Mouse (Mus musculus): ENCODE measurements around the gene Hist1h2bf. TPM values are rescaled to one million over a fixed set of nuclear protein-coding genes. Genes with fewer than 3 reads are reported as not detected.
"Not testable (repeated sequence)": the region's sequence is repeated elsewhere in the genome, so short reads cannot be mapped to it uniquely, and the experiment has no call there.

Gene Hist1h2bf
- polyA plus RNA-seq, 1 experiment from 2014 or later = 5.8 TPM

GRCm38 (mm10) chr13:23555839-23556416, 18.1 kb downstream of the Hist1h2bf start:
- Histone ChIP-seq H3K27me3 (ENCODE audit: poor library complexity, severe bottlenecking) (no peaks in the 10 kb centered on the region), H3K9me3 (no peaks in the 10 kb centered on the region), H3K27ac (peak overlapping the region; percentile 98), H3K4me1 (peaks cover 36% of the 10 kb centered on the region), H3K36me3 (replicated peaks) (no peaks in the 10 kb centered on the region), H3K4me3 (peak overlapping the region; percentile 70)
- WGBS = under 1% methylated on average over 18 of the region's 18 CpGs
- DNase-seq (ENCODE audit: extremely low spot score, low spot score) = peak; percentile 80

- WGBS = under 1% methylated on average over 54 of the region's 54 CpGs
- Histone ChIP-seq H3K27me3 (ENCODE audit: poor library complexity, severe bottlenecking) (no peaks in the 10 kb centered on the region), H3K4me3 (peak overlapping the region; percentile 70), H3K27ac (peak overlapping the region; percentile 98), H3K9me3 (no peaks in the 10 kb centered on the region), H3K4me1 (peaks cover 44% of the 10 kb centered on the region), H3K36me3 (replicated peaks) (no peaks in the 10 kb centered on the region)
- DNase-seq (ENCODE audit: extremely low spot score, low spot score) = peak; percentile 89
Observed at GRCm38 (mm10) chr13:23554925-23555838, 18.8 kb downstream of the Hist1h2bf start.

- Histone ChIP-seq H3K9me3 (no peaks in the 10 kb centered on the region), H3K36me3 (replicated peaks) (no peaks in the 10 kb centered on the region), H3K27ac (peak overlapping the region; percentile 98), H3K4me1 (peaks cover 45% of the 10 kb centered on the region), H3K4me3 (peak overlapping the region; percentile 70), H3K27me3 (ENCODE audit: poor library complexity, severe bottlenecking) (no peaks in the 10 kb centered on the region)
- no peak for DNase-seq (ENCODE audit: extremely low spot score, low spot score)
- WGBS = 28% methylated on average over 9 of the region's 9 CpGs
Observed at GRCm38 (mm10) chr13:23554393-23554792, 19.6 kb downstream of the Hist1h2bf start.

- no peaks in the 10 kb centered on the region for H3K36me3 ChIP-seq (replicated peaks)
- peak within 1 kb of the TSS; percentile 70; the same call in 1 of the 2 replicates for H3K4me3 ChIP-seq
- peak within 1 kb of the TSS; percentile 98 for H3K27ac ChIP-seq
- DNase-seq (ENCODE audit: extremely low spot score, low spot score) = no peak
- H3K27me3 ChIP-seq (ENCODE audit: poor library complexity, severe bottlenecking) = no peaks in the 10 kb centered on the region
- no peaks in the 10 kb centered on the region for H3K9me3 ChIP-seq
- peaks cover 50% of the 10 kb centered on the region for H3K4me1 ChIP-seq
Observed at GRCm38 (mm10) chr13:23552962-23553361, 21.0 kb downstream of the Hist1h2bf start, which contains the start of gene Hist1h1d. TSS of gene Hist1h1d (plus strand) at chr13:23553262.

- no peaks in the 10 kb centered on the region for H3K36me3 ChIP-seq (replicated peaks)
- H3K27me3 ChIP-seq (ENCODE audit: poor library complexity, severe bottlenecking) = no peaks in the 10 kb centered on the region
- peak overlapping the region; percentile 54 for H3K4me3 ChIP-seq
- 61% methylated on average over 8 of the region's 8 CpGs for WGBS
- H3K27ac ChIP-seq = peak overlapping the region; percentile 98
- no peaks in the 10 kb centered on the region for H3K9me3 ChIP-seq
- peaks cover 49% of the 10 kb centered on the region for H3K4me1 ChIP-seq
- no peak for DNase-seq (ENCODE audit: extremely low spot score, low spot score)
Observed at GRCm38 (mm10) chr13:23551931-23552914, 21.8 kb downstream of the Hist1h2bf start.

- DNase-seq (ENCODE audit: extremely low spot score, low spot score) = peak; percentile 93
- peaks cover 45% of the 10 kb centered on the region for H3K4me1 ChIP-seq
- peak within 1 kb of the TSS; percentile 54 for H3K4me3 ChIP-seq
- WGBS = under 1% methylated on average over 47 of the region's 47 CpGs
- not testable (repeated sequence) for H3K27me3 ChIP-seq (ENCODE audit: poor library complexity, severe bottlenecking); H3K36me3 ChIP-seq (replicated peaks); H3K9me3 ChIP-seq
- H3K27ac ChIP-seq = peak within 1 kb of the TSS; percentile 98
Observed at GRCm38 (mm10) chr13:23551146-23551834, 22.7 kb downstream of the Hist1h2bf start, which contains the start of gene Hist1h4f. TSS of gene Hist1h4f (minus strand) at chr13:23551648.

GRCm38 (mm10) chr13:23550761-23551145, 23.2 kb downstream of the Hist1h2bf start:
- DNase-seq (ENCODE audit: extremely low spot score, low spot score) = peak; percentile 45
- H3K4me1 ChIP-seq = peaks cover 48% of the 10 kb centered on the region
- H3K9me3 ChIP-seq = no peaks in the 10 kb centered on the region
- H3K36me3 ChIP-seq (replicated peaks) = no peaks in the 10 kb centered on the region
- WGBS = 10% methylated on average over 3 of the region's 3 CpGs
- H3K27me3 ChIP-seq (ENCODE audit: poor library complexity, severe bottlenecking) = no peaks in the 10 kb centered on the region
- peak overlapping the region; percentile 54 for H3K4me3 ChIP-seq
- H3K27ac ChIP-seq = peak overlapping the region; percentile 98

GRCm38 (mm10) chr13:23546694-23547093, 27.3 kb downstream of the Hist1h2bf start:
- H3K27ac ChIP-seq = peak overlapping the region; percentile 76
- no peaks in the 10 kb centered on the region for H3K36me3 ChIP-seq (replicated peaks)
- peak overlapping the region; percentile 31; the same call in 1 of the 2 replicates for H3K4me3 ChIP-seq
- no peaks in the 10 kb centered on the region for H3K27me3 ChIP-seq (ENCODE audit: poor library complexity, severe bottlenecking)
- H3K4me1 ChIP-seq = peaks cover 36% of the 10 kb centered on the region
- no peaks in the 10 kb centered on the region for H3K9me3 ChIP-seq
- no peak for DNase-seq (ENCODE audit: extremely low spot score, low spot score)
- 78% methylated on average over 5 of the region's 5 CpGs for WGBS

GRCm38 (mm10) chr13:23544787-23545120, 29.2 kb downstream of the Hist1h2bf start:
- Histone ChIP-seq H3K27ac (peak overlapping the region; percentile 95), H3K4me1 (peaks cover 26% of the 10 kb centered on the region), H3K4me3 (peak overlapping the region; percentile 57)
- 0% methylated on average over 14 of the region's 14 CpGs for WGBS
- H3K9me3 ChIP-seq; H3K36me3 ChIP-seq (replicated peaks); H3K27me3 ChIP-seq (ENCODE audit: poor library complexity, severe bottlenecking): not testable (repeated sequence)
- peak; percentile 14 for DNase-seq (ENCODE audit: extremely low spot score, low spot score)

- WGBS = 1% methylated on average over 28 of the region's 45 CpGs
- H3K4me3 ChIP-seq = peak within 1 kb of the TSS; percentile 57
- DNase-seq (ENCODE audit: extremely low spot score, low spot score) = peak; percentile 58
- no peaks in the 10 kb centered on the region for H3K36me3 ChIP-seq (replicated peaks)
- peak within 1 kb of the TSS; percentile 95 for H3K27ac ChIP-seq
- no peaks in the 10 kb centered on the region for H3K27me3 ChIP-seq (ENCODE audit: poor library complexity, severe bottlenecking)
- H3K4me1 ChIP-seq = peaks cover 26% of the 10 kb centered on the region
- no peaks in the 10 kb centered on the region for H3K9me3 ChIP-seq
Observed at GRCm38 (mm10) chr13:23543965-23544786, 29.8 kb downstream of the Hist1h2bf start, which contains the start of gene Hist1h3f. TSS of gene Hist1h3f (plus strand) at chr13:23544052.

- Histone ChIP-seq H3K27ac (peak within 1 kb of the TSS; percentile 95), H3K4me3 (peak within 1 kb of the TSS; percentile 57), H3K4me1 (peaks cover 25% of the 10 kb centered on the region)
- not testable (repeated sequence) for H3K36me3 ChIP-seq (replicated peaks); H3K9me3 ChIP-seq; H3K27me3 ChIP-seq (ENCODE audit: poor library complexity, severe bottlenecking)
- peak; percentile 77 for DNase-seq (ENCODE audit: extremely low spot score, low spot score)
- under 1% methylated on average over 32 of the region's 42 CpGs for WGBS
Observed at GRCm38 (mm10) chr13:23542999-23543607, 30.9 kb downstream of the Hist1h2bf start, which contains the start of gene Hist1h2bh. TSS of gene Hist1h2bh (minus strand) at chr13:23543392.

All from forebrain, embryonic 10.5 days (tissue).